Mouse (Mus musculus) CD4-positive, CD25-positive, alpha-beta regulatory T cell, adult 4 months (primary cell): ENCODE data around the gene Kcnq1. TPM values are rescaled to one million over a fixed set of nuclear protein-coding genes. Genes with fewer than 3 reads are reported as not detected.

ENCODE experiments used
- ATAC-seq: one replicate; pipeline ENCODE4 v1.8.0; 2017
- polyA plus RNA-seq, 2 experiments: library from polyadenylated mRNA; unstranded; fragments of 100-300 nt; shearing (Covaris generic); gene quantifications; one replicate each; pipeline ENCODE4 v1.2.1; 2017

Gene Kcnq1
- polyA plus RNA-seq, 2 experiments from 2014 or later: not detected

DNA sequence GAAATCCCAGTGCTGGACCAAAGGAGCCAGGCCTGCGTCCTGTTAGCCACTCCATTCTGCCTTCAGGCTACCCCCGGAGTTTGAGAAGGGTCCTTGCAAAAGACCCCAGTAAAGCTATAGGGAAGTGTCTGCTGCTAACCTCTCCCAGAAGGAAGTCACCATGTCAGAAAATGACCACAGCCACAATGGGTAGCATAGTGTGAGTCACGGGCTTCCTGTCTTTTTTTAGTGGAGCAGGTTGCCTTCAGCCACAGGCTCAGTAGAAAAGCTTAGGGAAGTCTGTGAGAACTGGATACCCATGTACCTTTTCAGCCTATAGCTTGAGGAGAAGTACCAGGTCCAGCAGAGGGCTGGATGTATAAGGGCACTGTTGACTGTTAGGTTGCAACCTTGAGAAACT is 267.1 kb downstream of the Kcnq1 start:
- ATAC-seq: no peak

DNA sequence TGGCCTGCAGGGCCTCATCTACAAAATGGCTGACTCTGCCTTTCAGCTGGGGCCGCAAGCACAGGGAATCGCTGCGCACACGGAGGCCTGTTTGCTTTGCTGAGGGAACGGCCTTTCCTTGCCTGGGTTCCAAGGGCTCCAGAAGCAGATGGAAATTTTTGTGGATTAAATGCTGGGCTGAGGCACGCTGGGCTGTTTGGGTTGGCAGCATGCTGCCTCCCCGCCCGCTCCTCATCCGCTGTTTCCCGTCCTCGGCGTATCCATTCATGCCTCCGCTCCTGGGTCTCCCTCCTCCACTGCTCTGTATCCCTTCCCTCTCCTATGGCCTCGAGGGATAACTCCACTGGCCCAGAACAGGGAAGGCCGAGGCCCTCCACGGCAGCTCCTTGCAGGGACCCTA is 269.8 kb downstream of the Kcnq1 start:
- ATAC-seq: no peak

DNA sequence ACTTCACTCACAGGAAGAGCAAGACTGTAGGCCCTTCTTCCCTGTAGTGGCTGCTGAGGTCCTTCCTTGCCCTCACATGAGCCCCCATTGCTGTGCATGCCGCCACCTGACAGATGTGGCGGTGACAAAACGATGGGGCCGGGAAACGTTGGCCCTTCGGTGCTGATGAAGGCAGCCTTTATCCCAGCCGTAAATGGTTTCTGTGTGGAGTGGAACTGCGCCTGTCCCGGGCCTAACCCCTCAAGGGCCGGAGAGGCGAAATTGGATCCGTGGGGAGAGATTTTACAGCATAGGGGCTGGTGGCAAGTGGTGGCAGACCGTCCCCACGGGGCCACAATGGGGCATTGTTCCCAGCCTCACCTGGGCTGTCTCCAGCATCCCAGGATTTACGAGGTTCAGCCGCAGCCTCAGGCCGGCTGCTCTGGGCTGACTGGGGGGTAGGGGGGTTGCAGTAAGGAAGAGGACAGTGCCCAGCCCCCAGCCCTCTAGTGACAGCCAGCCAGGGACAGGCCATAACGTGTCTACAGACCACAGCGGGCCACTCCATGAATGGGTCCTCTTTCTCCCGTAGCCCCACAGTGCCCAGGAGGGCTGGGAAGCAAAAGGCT is 274.4 kb downstream of the Kcnq1 start:
- ATAC-seq: no peak

DNA sequence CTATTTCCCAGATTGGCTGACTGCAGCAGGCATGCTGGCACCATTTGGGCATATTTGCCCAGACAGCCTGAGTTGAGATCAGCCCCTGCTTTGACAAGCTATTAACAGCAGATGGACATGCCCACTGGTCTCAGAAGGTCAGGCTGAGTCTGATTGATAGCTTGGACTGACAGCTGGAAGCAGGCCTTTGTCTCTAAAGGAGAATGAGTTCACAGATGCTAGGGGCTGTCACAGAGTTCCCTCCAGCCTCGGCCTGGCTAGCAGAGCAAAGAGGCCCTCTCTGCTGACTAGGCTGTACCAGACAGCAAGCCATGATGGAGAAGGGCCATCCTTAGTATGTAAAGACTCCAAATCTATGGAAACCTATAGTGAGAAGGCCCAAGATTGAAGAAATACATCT is 280.5 kb downstream of the Kcnq1 start:
- no peak for ATAC-seq

DNA sequence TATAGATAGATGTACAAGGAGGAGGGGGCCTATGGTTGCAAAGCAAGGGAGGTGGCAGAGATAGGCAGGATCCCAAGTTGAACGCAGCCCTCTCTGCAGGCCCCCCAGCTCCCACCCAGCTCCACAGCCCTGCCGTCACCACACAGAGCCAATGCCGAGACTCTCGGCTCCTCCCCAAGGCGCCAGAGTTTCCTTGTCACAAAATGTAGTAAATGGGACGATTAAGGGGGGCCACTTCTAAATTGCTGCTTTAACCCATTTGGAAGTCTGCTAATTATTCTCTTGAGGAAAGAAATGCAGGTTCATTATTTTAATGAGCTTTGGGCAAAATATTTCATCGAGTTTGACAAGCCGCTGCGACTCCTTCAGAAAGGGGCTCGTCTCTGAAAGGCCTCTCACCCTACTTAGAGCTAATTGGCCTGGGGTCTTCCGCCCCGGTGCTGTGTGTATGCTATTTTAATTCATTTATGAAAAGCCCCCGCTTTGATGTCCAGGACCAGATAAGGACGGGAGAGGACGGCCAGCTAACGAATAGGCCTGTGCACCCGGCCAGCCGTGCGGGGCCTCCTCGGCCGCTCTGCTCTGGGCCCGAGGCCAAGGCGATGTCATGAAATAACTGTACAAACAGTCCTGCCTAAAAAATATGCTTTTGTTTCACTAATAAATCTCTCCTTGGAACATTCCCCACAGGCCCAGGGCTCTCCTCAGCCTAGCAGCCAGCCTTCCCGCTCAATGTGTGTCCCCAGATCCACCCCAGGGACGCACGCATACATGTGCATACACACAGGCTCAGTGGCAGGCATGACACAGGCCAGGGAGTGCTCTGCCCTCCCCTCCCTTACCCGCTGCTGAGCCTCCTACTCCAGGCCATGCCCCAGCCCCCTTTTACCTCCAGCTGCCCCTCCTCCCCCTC is 282.9 kb downstream of the Kcnq1 start:
- ATAC-seq: no peak

DNA sequence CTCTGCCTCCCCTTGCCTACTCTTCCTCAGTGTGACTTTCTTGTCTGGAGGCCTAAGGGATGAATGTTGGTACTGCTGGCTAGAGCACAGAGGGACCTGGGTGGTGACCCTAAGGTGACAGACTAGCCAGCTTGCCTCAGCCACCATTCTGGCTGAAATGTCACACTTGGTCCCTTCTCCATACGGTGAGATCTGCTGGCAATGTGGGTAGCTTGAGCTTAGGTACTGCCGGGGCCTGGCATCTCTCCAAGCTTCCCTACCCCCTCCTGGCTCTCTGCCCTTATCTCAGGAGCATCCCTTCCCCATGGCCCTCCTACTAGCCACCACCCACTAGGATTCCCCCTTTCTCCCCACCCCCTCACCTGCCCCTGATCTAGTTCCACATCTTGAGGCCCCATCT is 283.7 kb downstream of the Kcnq1 start:
- no peak for ATAC-seq

DNA sequence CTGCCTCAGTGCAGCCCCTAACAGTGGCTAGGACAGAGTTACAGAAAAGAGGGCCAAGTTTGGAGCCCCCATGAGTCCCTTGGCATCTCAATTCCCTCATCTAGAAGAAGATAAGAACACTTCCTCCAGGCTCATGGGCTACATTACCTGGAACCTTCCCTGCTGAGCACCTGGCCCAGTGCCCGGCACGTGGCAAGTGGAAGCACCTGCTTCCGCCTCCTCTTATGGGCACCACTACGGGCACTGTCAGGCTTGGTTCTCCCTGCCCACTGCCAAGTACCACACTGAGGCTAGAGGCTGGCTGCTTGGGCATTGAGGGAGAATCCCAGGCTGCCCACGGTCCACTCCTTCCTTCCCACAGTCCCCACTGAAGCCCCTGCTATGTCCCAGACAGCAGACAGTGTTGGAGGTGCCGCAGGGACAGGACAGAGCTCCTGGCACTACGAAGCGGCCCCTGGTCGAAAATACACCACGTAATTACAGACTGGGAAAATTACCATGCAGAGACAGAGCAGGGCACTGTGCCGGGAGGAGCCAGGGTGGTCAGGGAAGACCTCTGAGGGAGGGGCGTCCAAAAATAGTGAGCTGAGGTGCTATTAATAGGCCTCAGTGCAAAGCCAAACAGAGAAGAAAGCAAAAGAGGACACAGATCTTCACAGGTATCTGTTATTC is 284.3 kb downstream of the Kcnq1 start:
- no peak for ATAC-seq

DNA sequence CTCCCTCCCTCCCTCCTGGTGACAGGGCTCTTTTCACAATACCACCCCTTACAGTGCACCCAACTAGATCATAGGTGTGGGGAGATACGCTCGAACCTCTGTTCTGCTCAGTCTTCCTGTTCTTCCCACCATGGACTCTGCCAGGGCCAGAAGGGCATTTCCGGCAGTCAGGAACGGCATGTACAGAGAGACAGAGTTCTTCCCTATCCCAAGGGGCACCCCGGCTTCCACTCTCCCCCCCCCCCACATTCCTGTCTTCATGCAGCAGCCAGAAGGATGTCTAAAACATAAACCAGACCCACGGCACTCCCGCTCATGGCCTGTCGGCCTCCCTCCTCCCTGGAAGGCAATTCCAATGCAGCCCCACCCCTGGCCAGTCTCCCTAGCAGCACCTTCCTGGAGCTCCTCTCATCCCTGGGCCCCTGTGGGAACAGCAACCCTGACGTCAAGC is 289.0 kb downstream of the Kcnq1 start:
- no peak for ATAC-seq

DNA sequence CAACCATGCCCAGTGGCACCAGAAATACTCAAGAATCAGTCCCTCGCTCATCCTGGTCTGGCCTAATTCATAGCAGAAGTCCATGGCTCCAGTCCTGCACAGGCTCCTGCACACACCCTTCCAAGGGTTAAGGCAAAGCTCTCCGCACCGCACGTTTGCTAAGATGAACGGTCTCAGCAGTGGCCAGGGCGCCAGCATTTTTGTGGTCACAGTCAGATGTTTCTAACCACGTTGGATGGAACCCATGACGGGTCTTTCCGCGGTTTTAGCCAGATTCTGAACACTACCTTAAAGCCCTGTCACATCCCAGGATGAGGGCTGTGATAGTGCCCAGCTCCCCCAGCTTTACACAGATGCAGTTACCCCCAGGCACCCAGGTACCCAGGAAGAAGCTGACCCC is 293.6 kb downstream of the Kcnq1 start:
- no peak for ATAC-seq

DNA sequence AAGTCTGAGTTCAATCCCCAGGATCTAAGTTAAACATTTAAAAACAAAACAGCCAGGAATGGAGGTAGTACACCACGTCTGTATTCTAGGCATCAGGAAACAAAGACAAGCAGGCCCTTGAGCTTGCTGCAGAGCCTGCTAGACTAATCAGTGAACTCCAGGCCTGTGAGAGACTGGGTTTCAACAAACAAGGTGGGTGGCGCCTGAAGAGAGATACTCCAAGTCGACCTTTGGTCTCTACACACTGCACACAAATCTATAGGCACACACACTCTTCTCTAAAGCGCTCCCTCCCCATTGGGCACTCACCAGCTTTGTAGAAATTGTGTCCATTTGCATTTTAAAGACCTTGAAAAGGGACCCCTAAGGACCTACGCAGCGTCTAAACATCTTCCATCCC is 294.4 kb downstream of the Kcnq1 start:
- ATAC-seq: no peak

DNA sequence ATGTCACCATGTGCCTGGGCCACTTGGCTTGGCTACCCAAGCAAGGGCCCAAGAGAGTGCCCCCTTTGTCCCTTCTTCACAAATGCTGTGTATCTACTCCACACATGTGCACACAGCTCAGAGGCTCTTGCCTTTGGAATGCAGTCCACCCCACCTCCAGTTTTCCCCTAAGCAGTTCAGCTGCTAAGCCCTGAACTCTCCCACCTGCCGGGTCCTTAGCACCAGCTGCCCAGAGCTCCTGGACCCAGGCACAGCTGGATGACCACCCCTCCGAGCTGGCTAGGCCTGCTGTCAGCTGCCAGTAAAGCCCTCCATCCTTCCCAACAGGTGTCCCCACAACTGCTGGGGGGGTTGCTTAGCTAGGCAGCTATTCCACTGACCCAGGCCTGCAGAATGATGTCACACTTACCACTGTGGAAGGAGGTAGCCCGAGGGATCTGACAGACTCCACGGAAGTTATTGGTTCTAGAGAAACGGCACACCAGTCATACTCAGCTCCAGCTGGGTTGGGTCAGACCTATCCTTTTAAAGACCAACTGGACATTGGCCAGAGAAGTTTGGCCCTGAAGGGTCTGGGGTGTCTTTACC is 295.4 kb downstream of the Kcnq1 start:
- ATAC-seq: no peak

DNA sequence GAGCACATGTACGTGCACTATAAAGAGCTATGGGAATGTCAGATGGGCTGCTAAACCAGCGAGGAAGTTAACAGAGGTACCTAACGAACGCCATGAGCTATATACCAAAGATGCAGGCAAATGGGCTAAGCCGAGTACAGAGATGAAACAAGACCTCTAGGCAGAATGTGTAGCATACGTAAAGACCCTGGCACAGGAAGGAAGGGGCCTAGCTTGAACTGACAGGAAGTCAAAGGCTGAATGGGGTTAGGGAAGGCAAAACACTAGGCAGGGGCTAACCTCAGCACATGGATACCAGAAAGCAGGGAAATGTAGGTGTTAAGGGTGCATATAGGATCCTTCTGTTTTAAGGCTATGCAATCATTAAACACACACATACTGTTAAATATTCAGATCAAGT is 298.1 kb downstream of the Kcnq1 start:
- ATAC-seq: no peak

DNA sequence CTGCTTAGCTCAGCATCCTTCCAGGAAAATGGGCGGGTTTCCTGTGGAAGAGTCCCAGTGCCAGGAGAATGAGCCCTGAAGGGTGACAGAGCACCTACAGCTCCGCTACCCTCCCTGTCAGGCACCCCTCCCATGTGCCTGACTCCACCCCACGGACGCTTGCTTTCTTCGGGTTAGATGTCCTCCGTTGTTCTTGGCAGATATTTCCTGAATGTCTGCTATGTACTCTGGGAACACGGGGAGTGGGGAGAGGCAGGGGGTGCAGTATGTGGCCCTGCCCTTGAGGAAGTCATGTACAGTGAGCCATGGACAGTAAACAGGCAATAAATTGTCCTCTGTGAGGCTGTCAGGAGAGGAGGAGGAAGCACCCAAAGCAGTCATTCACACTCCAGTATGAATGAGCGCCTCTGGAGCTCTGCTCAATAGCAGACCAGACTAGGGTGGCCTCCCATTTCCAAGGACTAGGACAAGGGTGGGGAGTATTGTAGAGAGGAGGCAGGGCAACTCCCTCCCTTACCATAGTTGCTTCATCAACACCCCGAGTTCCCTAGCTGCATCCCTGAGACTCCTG is 301.9 kb downstream of the Kcnq1 start:
- no peak for ATAC-seq

DNA sequence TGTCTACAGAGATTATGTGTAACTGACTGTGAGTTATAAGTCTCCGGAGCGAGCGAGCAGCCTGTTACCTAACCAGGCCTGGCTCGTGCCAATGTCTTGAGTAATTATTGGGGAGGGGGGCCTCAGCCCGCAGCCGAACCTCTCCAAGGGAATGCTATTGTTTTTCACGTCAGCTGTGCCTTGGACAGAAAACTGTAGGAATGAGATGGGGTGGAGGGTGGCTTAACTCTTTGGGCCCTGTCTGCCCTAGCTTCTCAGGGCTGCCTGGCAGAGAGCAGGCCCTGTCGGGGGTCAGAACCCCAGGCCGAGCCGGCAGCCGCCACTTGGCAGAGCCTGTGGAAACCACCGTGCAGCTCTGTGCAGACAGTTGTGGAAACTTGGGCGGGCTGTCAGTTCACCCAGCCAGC is 302.5 kb downstream of the Kcnq1 start:
- ATAC-seq: no peak

DNA sequence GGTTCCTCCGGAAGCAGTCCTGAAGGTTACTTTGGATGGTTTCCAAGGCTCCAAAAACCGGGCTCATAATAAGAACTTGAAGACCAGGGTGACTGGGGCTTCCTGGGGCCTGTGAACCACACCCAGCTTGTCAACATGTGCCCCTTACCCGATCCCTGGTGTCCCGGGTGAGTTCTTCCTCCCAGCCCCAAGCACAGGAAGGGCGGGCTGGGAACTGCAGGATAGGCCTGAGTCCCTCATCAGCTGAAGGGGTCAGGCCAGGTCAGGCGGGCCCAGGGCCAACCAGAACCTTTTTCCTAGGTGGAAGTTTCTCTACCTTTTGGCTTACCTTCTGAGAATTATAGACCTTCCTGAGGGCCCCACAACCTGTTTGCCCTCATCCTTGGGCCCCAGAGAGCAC is 306.4 kb downstream of the Kcnq1 start:
- ATAC-seq: no peak

DNA sequence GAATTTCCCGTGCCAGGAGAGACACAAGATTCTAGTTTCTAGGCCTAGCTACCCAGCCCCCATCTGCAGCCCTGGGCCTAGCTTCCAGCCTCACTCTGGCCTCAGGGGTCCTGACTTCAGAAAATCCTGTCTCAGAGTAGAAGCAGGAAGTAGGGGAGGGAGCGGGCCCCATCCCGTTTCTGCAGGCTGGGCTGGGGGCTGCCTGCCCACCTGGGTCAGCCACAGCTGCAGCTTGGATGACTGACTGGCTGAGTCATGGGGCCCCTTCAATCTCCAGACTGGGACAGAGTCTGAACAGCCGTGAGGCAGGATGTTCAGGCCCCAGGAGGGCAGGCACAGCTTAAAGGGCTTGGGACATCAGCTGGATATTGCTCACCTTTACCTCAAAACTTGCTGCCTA is 308.9 kb downstream of the Kcnq1 start:
- no peak for ATAC-seq

DNA sequence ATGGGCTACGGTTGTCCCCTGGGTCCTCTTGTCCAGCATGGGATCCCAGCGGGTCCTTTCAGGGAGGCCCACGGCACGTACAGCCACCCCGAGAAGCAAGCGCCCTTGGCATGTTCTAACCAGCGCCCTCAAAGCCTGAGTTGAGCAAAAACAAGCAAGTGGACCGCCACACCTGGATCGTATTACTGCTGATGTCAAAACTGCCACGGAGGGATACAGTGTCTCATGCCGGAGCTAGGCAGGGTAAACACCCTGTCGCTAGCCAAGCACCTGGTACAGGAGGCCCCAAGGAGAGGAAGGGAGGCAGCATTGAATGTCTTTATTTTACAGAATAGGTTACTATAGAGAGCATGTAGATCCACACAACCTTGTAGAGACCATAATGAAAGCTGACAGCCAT is 310.2 kb downstream of the Kcnq1 start:
- ATAC-seq: no peak

DNA sequence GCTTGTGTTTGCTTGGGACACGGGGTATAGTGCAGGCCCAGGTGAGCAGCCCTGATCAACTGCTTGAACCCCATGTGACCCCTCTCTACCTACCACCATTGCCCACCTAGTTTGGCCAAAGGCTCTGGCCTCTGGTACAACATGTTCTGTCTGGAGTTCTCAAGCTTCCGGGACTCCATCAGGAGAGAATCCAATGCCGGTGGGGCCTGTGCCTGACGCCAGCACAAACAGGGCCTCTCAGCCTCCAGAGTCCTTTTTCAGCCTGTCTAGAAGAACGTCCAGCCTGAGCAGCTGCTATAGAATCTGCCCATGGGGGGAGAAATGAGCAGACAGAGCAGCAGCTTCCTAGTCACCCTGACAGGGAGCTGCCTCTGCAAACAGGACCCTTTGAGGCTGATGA is 311.7 kb downstream of the Kcnq1 start:
- no peak for ATAC-seq

DNA sequence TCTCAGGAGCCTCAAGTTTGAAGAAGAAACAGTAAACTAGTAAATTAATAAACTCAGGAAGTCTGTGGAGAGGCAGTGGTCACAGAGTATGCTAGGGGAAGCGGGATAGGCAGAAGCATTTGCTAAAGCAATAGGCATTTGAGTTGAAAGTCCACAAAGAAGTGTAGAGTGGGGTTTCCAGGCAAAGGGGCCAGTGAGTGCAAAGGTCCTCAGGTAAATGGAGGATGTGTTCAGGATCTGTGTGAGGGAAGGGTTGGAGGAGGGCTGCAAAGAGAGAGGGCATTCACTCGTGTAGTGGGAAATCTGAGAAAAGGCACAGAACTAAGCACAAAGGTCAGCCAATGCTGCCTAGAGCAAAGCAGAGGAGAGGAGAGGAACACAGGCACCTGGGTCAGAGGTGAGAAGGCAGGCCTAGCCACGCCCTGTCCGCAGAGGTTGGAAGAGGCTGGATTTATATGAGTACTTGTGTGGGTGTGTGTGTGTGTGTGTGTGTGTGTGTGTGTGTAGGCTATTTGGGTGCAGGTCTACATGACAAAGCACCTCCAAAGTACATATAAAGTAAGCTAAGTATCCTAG is 313.5 kb downstream of the Kcnq1 start:
- no peak for ATAC-seq

DNA sequence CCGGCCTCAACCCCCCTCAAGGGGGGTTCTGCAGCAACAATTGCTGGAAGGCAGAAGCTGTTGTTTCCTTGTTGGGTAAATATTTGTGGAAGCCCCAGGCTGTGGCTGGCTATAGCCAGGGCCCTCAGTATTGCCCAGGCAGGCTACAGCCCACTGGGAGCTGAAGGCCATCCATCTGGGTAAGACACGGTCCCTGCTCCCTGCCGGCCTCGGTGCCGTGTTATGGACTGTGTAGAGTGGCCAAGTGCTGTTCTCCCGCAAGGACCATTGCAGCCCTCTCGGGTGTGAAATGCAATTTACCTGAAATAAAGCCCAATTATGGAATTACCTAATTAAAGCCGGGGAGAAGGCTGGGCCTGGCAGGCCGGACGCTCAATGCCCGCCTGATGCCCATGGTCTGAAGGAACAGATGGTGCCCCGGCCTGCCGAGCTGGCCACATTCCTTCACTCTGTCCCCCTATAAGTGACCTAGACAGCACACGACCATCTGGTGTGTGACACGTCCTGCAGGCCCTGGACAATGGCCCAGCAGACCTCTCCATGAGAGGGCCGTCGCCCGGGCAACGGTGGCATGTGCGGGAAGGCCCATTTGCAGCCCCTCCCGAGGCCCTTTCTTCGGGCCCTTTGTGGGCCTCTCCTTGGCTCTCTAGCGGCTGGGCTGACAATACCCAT is 322.1 kb downstream of the Kcnq1 start:
- no peak for ATAC-seq

DNA sequence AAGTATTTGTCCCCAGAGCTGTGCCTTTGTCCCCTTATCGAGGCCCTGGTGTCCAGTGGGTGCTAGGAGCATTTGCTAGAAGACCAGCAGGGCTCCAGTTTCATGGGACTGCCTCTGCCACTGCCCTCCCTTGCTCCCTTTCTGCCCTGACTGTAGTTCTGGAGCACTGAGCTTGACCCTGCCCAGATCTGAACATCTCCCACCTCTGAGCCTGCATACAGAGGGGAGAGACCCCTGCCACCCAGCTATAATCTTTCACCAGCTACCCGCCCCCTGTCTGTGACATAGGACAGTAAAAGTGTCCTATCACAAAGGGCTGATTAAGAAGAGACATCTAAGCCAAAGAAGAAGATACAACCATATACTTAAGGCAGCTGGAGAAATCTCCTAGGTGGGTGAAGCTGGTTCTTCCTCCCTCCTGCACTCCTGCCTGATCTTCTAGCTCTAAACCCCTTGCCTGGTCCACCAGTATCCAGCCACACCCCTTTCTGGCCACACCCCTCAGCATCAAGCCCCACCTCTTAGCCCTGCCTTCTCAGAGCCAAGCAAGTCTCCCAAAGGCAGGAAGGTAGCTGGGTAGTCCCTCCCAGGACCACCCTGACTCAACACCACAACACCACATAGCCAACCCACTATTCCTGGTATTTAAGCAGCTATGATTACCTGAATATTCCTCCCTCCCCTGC is 322.8 kb downstream of the Kcnq1 start:
- no peak for ATAC-seq
